Mouse (Mus musculus) CH12.LX (cell line): ENCODE data around the gene Agxt. TPM values are rescaled to one million over a fixed set of nuclear protein-coding genes. Genes with fewer than 3 reads are reported as not detected.

Source experiments
- DNase-seq: peaks from one replicate; pipeline ENCODE4 v3.0.0-alpha.2; 2013; ENCODE audit errors: extremely low read depth
- H3K27ac ChIP-seq: 2 replicates; pipeline ENCODE4 v1.5.1; 2012; ENCODE audit warnings: low read depth, mild to moderate bottlenecking, control low read depth, moderate library complexity; ENCODE audit not compliant: insufficient read depth
- H3K27me3 ChIP-seq: replicated peaks from 2 replicates; pipeline ENCODE3; 2012; ENCODE audit warnings: inconsistent platforms
- H3K36me3 ChIP-seq, 2 experiments: replicated peaks in 1 of 2; 2 replicates each; pipeline versions ENCODE3 to v1.6.1; 2012; ENCODE audit warnings: inconsistent platforms in 1 of 2, low read length in 1 of 2, mild to moderate bottlenecking in 1 of 2, mixed read lengths in 1 of 2, moderate library complexity in 1 of 2; ENCODE audit not compliant: control insufficient read depth in 1 of 2, insufficient read depth in 1 of 2
- H3K4me1 ChIP-seq, 2 experiments: 2 replicates each; pipeline ENCODE4 v1.6.1; 2012; ENCODE audit warnings: inconsistent platforms in 1 of 2, moderate library complexity in 1 of 2; ENCODE audit not compliant: insufficient read depth in 2 of 2, control insufficient read depth in 1 of 2
- H3K4me2 ChIP-seq: 2 replicates; pipeline ENCODE4 v1.6.1; 2012; ENCODE audit warnings: low read depth, mild to moderate bottlenecking, control low read depth; ENCODE audit not compliant: poor library complexity, insufficient read depth, severe bottlenecking
- H3K4me3 ChIP-seq, 3 experiments: fragments of 150-350 bp in 1 of 3; sonication (generic) in 1 of 3; replicated peaks in 1 of 3; 2 replicates each; pipeline versions ENCODE3 to v1.5.1; 2011 to 2012; ENCODE audit warnings: low read depth in 2 of 3, low read length in 2 of 3, mild to moderate bottlenecking in 2 of 3, moderate library complexity in 2 of 3, control low read depth in 1 of 3, improper control_type of control experiment in 1 of 3, inconsistent platforms in 1 of 3, mixed read lengths in 1 of 3; ENCODE audit not compliant: poor library complexity in 1 of 3
- H3K79me2 ChIP-seq: replicated peaks from 2 replicates; pipeline ENCODE4 v1.6.1; 2012; ENCODE audit warnings: mild to moderate bottlenecking, moderate library complexity; ENCODE audit not compliant: control insufficient read depth, poor library complexity, insufficient read depth, severe bottlenecking; ENCODE audit errors: extremely low read depth
- H3K9ac ChIP-seq: 2 replicates; pipeline ENCODE4 v1.6.1; 2012; ENCODE audit warnings: low read depth, mild to moderate bottlenecking, control low read depth, moderate library complexity; ENCODE audit not compliant: insufficient read depth
- H3K9me3 ChIP-seq: replicated peaks from 2 replicates; pipeline ENCODE3; 2012; ENCODE audit warnings: low read length, inconsistent platforms, mixed read lengths
- E2F4 ChIP-seq: IDR thresholded peaks from 2 replicates; pipeline ENCODE4 v1.6.1; 2011; ENCODE audit warnings: low read depth, low read length, improper control_type of control experiment; ENCODE audit not compliant: insufficient replicate concordance
- ELF1 ChIP-seq: IDR thresholded peaks from 2 replicates; pipeline ENCODE4 v1.6.1; 2014; ENCODE audit warnings: low read depth, mild to moderate bottlenecking, inconsistent platforms, low read length, improper control_type of control experiment
- GABPA ChIP-seq: IDR thresholded peaks from 2 replicates; pipeline ENCODE4 v1.6.1; 2012; ENCODE audit warnings: low read depth, low read length, improper control_type of control experiment, inconsistent platforms; ENCODE audit not compliant: insufficient replicate concordance
- HCFC1 ChIP-seq: IDR thresholded peaks from 2 replicates; pipeline ENCODE4 v1.6.1; 2012; ENCODE audit warnings: low read depth, mild to moderate bottlenecking, inconsistent platforms, low read length, improper control_type of control experiment
- MAFK ChIP-seq: IDR thresholded peaks from 2 replicates; pipeline ENCODE4 v1.6.1; 2011; ENCODE audit warnings: low read length, improper control_type of control experiment; ENCODE audit not compliant: insufficient replicate concordance
- MAX ChIP-seq: IDR thresholded peaks from 2 replicates; pipeline ENCODE4 v1.6.1; 2011; ENCODE audit warnings: low read length, improper control_type of control experiment
- MEF2A ChIP-seq: IDR thresholded peaks from 2 replicates; pipeline ENCODE4 v1.6.1; 2014; ENCODE audit warnings: low read depth, mild to moderate bottlenecking, inconsistent platforms, low read length, improper control_type of control experiment, borderline replicate concordance
- NELFE ChIP-seq: IDR thresholded peaks from 2 replicates; pipeline ENCODE4 v1.6.1; 2011; ENCODE audit warnings: low read depth, low read length, improper control_type of control experiment
- POLR2A ChIP-seq: IDR thresholded peaks from 2 replicates; pipeline ENCODE4 v1.6.1; 2011; ENCODE audit warnings: low read depth, mild to moderate bottlenecking, improper control_type of control experiment, low read length
- POLR2AphosphoS2 ChIP-seq: IDR thresholded peaks from 2 replicates; pipeline ENCODE4 v1.6.1; 2011; ENCODE audit warnings: low read depth, low read length, improper control_type of control experiment
- RCOR1 ChIP-seq: conservative IDR thresholded peaks from 2 replicates; pipeline ENCODE4 v1.6.1; 2012; ENCODE audit warnings: low read depth, mild to moderate bottlenecking, inconsistent platforms, low read length, improper control_type of control experiment
- ZKSCAN1 ChIP-seq: IDR thresholded peaks from 2 replicates; pipeline ENCODE4 v1.6.1; 2012; ENCODE audit warnings: low read depth, inconsistent platforms, low read length, improper control_type of control experiment, borderline replicate concordance
- ZMIZ1 ChIP-seq: IDR thresholded peaks from 2 replicates; pipeline ENCODE4 v1.6.1; 2012; ENCODE audit warnings: low read depth, mild to moderate bottlenecking, inconsistent platforms, low read length, improper control_type of control experiment
- ZNF384 ChIP-seq: IDR thresholded peaks from 2 replicates; pipeline ENCODE4 v1.6.1; 2012; ENCODE audit warnings: low read depth, low read length, improper control_type of control experiment, inconsistent platforms
- dilution Hi-C: fragments of 300-500 bp; cut with MboI; formaldehyde crosslinking; loops from 2 replicates; pipeline ENCODE4 v1.14.3; 2020; ENCODE audit warnings: low sequenced_read_pairs; ENCODE audit not compliant: extremely low pct_unique_long_range_greater_than_20kb, extremely low pct_ligation_motif_present
- in situ Hi-C: fragments of 300-500 bp; cut with MboI; formaldehyde crosslinking; loops from 3 replicates; pipeline ENCODE4 v1.14.3; 2019; ENCODE audit warnings: low sequenced_read_pairs, low pct_ligation_motif_present, low pct_unique_long_range_greater_than_20kb, mixed read lengths
- polyA plus RNA-seq: library from polyadenylated mRNA; unstranded; fragments of >175 nt; gene quantifications from 2 replicates; pipeline ENCODE4 v1.2.1, GENCODE M21; 2012; ENCODE audit warnings: low read depth; ENCODE audit not compliant: insufficient read length
- total RNA-seq, 2 experiments: library from RNA; depleted of rRNA; stranded (reverse); fragments of 300-350 nt in 1 of 2; fragments of >200 nt in 1 of 2; gene quantifications; 2 replicates each; pipeline ENCODE4 v1.2.3; 2012 to 2014

The Agxt gene
- total and polyA plus RNA-seq, 3 experiments: not detected

DNA sequence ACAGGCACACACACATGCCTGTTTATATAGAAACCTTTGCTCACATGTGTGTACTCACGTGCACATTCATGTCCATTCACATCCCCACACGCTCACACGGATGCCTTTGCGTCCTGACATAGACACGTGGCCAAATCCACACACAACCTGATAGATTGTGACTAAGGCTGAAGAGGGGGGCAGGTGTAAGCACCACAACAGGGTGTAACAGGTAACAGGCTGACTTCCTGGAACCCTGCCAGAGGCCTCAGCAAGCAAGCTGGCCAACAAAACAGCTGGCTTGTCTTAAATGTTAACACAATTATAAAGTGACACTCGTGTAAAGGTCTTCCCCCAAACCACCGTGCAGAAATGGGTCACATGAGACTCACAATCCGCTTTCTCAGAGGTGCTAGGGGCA lies 23.9 kb downstream of the Agxt start:
- dilution Hi-C loops: no loop called here
- Histone ChIP-seq H3K79me2 (no peaks in the 10 kb centered on the region), H3K4me2 (no peak overlapping the region), H3K27ac (no peak overlapping the region), H3K27me3 (peaks cover 96% of the 10 kb centered on the region), H3K36me3 (no peaks in the 10 kb centered on the region), H3K9me3 (no peaks in the 10 kb centered on the region), H3K9ac (no peak overlapping the region), H3K4me1 (peaks cover 9 to 12% of the 10 kb centered on the region in 2 experiments), H3K4me3 (no peak overlapping the region)
- TF ChIP-seq ZKSCAN1 (no peak), ZMIZ1 (no peak), POLR2AphosphoS2 (no peak), MAX (no peak), GABPA (no peak), NELFE (no peak), ELF1 (no peak), RCOR1 (no peak), HCFC1 (no peak), POLR2A (no peak), MAFK (no peak), MEF2A (no peak)
- no peak for DNase-seq
- in situ Hi-C loops: no loop called here

- dilution Hi-C loops (no loop called here), in situ Hi-C loops (no loop called here)
- Histone ChIP-seq H3K9ac (no peak overlapping the region), H3K27ac (no peak overlapping the region), H3K79me2 (no peaks in the 10 kb centered on the region), H3K36me3 (no peaks in the 10 kb centered on the region), H3K27me3 (peaks cover 95% of the 10 kb centered on the region), H3K9me3 (no peaks in the 10 kb centered on the region), H3K4me2 (no peak overlapping the region), H3K4me1 (peaks cover 6 to 12% of the 10 kb centered on the region in 2 experiments), H3K4me3 (no peak overlapping the region)
- DNase-seq: no peak
- no peak for TF ChIP-seq ZKSCAN1
- TF ChIP-seq NELFE: no peak
- TF ChIP-seq E2F4: no peak
- no peak for TF ChIP-seq ZNF384
- no peak for TF ChIP-seq ZMIZ1
- no peak for TF ChIP-seq GABPA
Observed at GRCm38 (mm10) chr1:93159566-93160500, 24.8 kb downstream of the Agxt start.
